Mouse (Mus musculus) forebrain, embryonic 14.5 days (tissue): ENCODE results near the gene Cela3b. TPM values are rescaled to one million over a fixed set of nuclear protein-coding genes. Genes with fewer than 3 reads are reported as not detected.
"Not testable (repeated sequence)": the region's sequence is repeated elsewhere in the genome, so short reads cannot be mapped to it uniquely, and the experiment has no call there.

Experiments used
- ATAC-seq: fragments of 200-750 bp; cut with Nextera tagmentation; 2 replicates; pipeline ENCODE4 v1.8.0; 2017; ENCODE audit warnings: mild to moderate bottlenecking, moderate library complexity
- DNase-seq: peaks from one replicate; pipeline ENCODE4 v3.0.0-alpha.2; 2015; ENCODE audit warnings: low spot score
- H3K27ac ChIP-seq: fragments of 300-500 bp; sonication (generic); 2 replicates; pipeline ENCODE4 v1.5.1; 2014; ENCODE audit warnings: low read depth, mild to moderate bottlenecking, control low read depth, low read length, moderate library complexity
- H3K27me3 ChIP-seq: fragments of 300-500 bp; sonication (generic); replicated peaks from 2 replicates; pipeline ENCODE4 v1.6.1; 2014; ENCODE audit warnings: low read length, control low read depth, mixed read lengths; ENCODE audit not compliant: control insufficient read depth, insufficient read depth
- H3K36me3 ChIP-seq: fragments of 300-500 bp; sonication (generic); 2 replicates; pipeline ENCODE4 v1.6.1; 2014; ENCODE audit warnings: low read length, control low read depth; ENCODE audit not compliant: control insufficient read depth, insufficient read depth
- H3K4me1 ChIP-seq: fragments of 300-500 bp; sonication (generic); 2 replicates; pipeline ENCODE4 v1.6.1; 2014; ENCODE audit warnings: antibody characterized with exemption, low read length, control low read depth; ENCODE audit not compliant: control insufficient read depth, insufficient read depth
- H3K4me2 ChIP-seq: fragments of 300-500 bp; sonication (generic); 2 replicates; pipeline ENCODE4 v1.6.1; 2014; ENCODE audit warnings: mild to moderate bottlenecking, control low read depth, low read length
- H3K4me3 ChIP-seq: fragments of 300-500 bp; sonication (generic); 2 replicates; pipeline ENCODE4 v1.5.1; 2014; ENCODE audit warnings: low read depth, low read length, control low read depth
- H3K9ac ChIP-seq: fragments of 300-500 bp; sonication (generic); 2 replicates; pipeline ENCODE4 v1.6.1; 2014; ENCODE audit warnings: mild to moderate bottlenecking, low read length, control low read depth, moderate library complexity
- H3K9me3 ChIP-seq: fragments of 300-500 bp; sonication (generic); replicated peaks from 2 replicates; pipeline ENCODE4 v1.6.1; 2016; ENCODE audit warnings: low read length, control low read depth, mixed read lengths; ENCODE audit not compliant: control insufficient read depth
- WGBS: fragments of 180-500 bp; shearing (Covaris S2); extraction: QIAGEN DNeasy Blood & Tissue Kit; methylation state at CpG from one replicate; pipeline ENCODE4 v1.1.7; 2014; 5-methylcytosine and 5-hydroxymethylcytosine counted together
- polyA plus RNA-seq: library from polyadenylated mRNA; unstranded; fragments of >200 nt; fragmentation: Nextera tagmentation; extraction: Ambion mirVana; gene quantifications from 2 replicates; pipeline ENCODE4 v1.2.1, GENCODE M21; 2014

Gene Cela3b
- polyA plus RNA-seq, 1 experiment from 2014 or later, result not detected

- no peak for ATAC-seq
- H3K4me2 ChIP-seq, result no peak overlapping the region
- H3K4me1 ChIP-seq, result peaks cover 10% of the 10 kb centered on the region
- no peak overlapping the region for H3K9ac ChIP-seq
- H3K27me3 ChIP-seq, result no peaks in the 10 kb centered on the region
- H3K27ac ChIP-seq, result no peak overlapping the region
- no peak overlapping the region for H3K4me3 ChIP-seq
- no peak for DNase-seq
- H3K9me3 ChIP-seq, result no peaks in the 10 kb centered on the region
- H3K36me3 ChIP-seq, result no peaks in the 10 kb centered on the region
- WGBS, result 92% methylated on average over 4 of the region's 4 CpGs
These were observed 15.5 kb upstream of the Cela3b start for GRCm38 (mm10) chr4:137445881-137446280.

- ATAC-seq, result peak; percentile 15; the same call in 1 of the 2 replicates
- Histone ChIP-seq H3K27me3 (no peaks in the 10 kb centered on the region), H3K9me3 (no peaks in the 10 kb centered on the region), H3K4me2 (no peak overlapping the region), H3K9ac (no peak overlapping the region), H3K4me3 (no peak overlapping the region), H3K36me3 (no peaks in the 10 kb centered on the region), H3K27ac (no peak overlapping the region), H3K4me1 (peaks cover 9% of the 10 kb centered on the region)
- 34% methylated on average over 5 of the region's 5 CpGs for WGBS
- DNase-seq, result peak; percentile 76
These were observed 13.3 kb upstream of the Cela3b start for GRCm38 (mm10) chr4:137443625-137444024.

DNA sequence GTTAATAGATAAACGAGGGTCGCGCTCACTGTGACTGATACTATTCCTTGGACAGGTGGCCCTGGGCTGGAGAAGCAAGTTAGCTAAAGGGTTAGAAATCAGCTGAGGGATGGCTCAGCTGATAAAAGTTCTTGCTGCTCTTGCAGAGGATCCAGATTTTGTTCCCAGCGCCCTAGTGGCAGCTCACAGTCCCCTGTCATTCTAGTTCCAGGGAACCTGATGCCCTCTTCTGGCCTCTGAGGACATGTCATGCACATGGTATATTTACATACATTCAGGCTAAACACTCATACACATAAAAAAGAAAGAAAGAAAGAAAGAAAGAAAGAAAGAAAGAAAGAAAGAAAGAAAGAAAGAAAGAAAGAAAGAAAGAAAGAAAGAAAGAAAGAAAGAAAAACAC lies 11.0 kb upstream of the Cela3b start:
- Histone ChIP-seq H3K4me1 (no peaks in the 10 kb centered on the region), H3K36me3 (no peaks in the 10 kb centered on the region), H3K27ac (no peak overlapping the region), H3K27me3 (no peaks in the 10 kb centered on the region), H3K9ac (no peak overlapping the region), H3K4me2 (no peak overlapping the region), H3K9me3 (no peaks in the 10 kb centered on the region), H3K4me3 (no peak overlapping the region)
- ATAC-seq (no peak), DNase-seq (no peak)
- 85% methylated on average over 4 of the region's 4 CpGs for WGBS

- WGBS, result 90% methylated on average over 8 of the region's 8 CpGs
- Histone ChIP-seq H3K9ac (no peak overlapping the region), H3K36me3 (no peaks in the 10 kb centered on the region), H3K4me2 (no peak overlapping the region), H3K27ac (no peak overlapping the region), H3K27me3 (no peaks in the 10 kb centered on the region), H3K4me1 (no peaks in the 10 kb centered on the region), H3K9me3 (no peaks in the 10 kb centered on the region), H3K4me3 (no peak overlapping the region)
- no peak for DNase-seq
- no peak for ATAC-seq
These were observed 8.5 kb upstream of the Cela3b start for GRCm38 (mm10) chr4:137438842-137439241.

GRCm38 (mm10) chr4:137436979-137437669 lies 6.8 kb upstream of the Cela3b start:
- Histone ChIP-seq H3K27ac (no peak overlapping the region), H3K4me1 (no peaks in the 10 kb centered on the region), H3K4me2 (no peak overlapping the region), H3K9me3 (no peaks in the 10 kb centered on the region), H3K4me3 (no peak overlapping the region), H3K27me3 (no peaks in the 10 kb centered on the region), H3K9ac (no peak overlapping the region), H3K36me3 (no peaks in the 10 kb centered on the region)
- ATAC-seq, result no peak
- DNase-seq, result no peak
- WGBS, result 89% methylated on average over 8 of the region's 8 CpGs

DNA sequence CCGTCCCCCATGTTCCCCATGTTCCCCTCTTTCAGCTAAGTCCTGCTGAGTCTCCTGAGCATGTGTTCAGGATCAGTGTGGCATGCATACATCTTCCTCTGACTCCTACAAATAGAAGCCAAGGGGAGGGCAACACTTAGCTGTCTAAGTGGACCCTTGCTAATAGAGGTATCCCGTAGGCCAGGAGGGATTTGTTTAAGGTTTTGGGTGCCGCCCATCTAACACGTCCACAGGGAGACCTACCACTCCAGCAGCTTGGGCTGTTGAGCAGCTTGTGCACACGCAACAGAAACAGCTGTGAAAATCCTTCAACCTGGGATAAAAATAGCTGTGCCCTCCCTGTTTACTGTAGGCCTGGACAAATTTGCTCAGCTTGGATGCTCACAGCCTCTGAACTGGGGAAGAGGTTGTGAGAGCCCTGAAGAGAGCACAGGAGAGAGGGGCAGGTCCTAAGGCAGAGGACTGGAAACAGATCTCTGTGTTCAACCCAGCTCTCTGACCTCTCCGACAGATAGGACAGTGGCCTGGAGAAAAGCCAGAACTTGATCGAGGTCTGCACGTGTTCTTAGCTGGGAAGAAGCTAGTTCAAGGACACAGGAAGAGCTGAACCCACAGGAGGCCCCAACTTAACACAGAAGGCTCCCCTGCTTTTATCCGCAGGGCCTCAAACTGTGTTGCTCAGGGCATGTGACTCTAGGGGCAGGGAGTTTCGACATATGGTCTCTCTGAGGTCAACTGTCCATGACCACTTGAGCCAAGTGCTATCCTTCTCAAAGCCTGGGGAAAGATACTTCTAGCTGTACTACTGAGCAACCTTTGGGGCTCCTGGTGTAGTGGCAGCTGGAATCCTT lies 2.6 kb upstream of the Cela3b start:
- not testable (repeated sequence) for H3K9me3 ChIP-seq, H3K27me3 ChIP-seq, ATAC-seq, H3K4me2 ChIP-seq, H3K27ac ChIP-seq, H3K9ac ChIP-seq, H3K4me3 ChIP-seq, H3K36me3 ChIP-seq, DNase-seq, H3K4me1 ChIP-seq
- 82% methylated on average over 10 of the region's 10 CpGs for WGBS

GRCm38 (mm10) chr4:137417712-137418564 lies 12.4 kb downstream of the Cela3b start:
- WGBS, result 78% methylated on average over 11 of the region's 11 CpGs
- no peak overlapping the region for H3K4me2 ChIP-seq
- no peak overlapping the region for H3K4me3 ChIP-seq
- no peaks in the 10 kb centered on the region for H3K36me3 ChIP-seq
- no peak overlapping the region for H3K9ac ChIP-seq
- no peak overlapping the region for H3K27ac ChIP-seq
- DNase-seq (no peak), ATAC-seq (no peak)
- no peaks in the 10 kb centered on the region for H3K9me3 ChIP-seq
- H3K27me3 ChIP-seq, result no peaks in the 10 kb centered on the region
- no peaks in the 10 kb centered on the region for H3K4me1 ChIP-seq

GRCm38 (mm10) chr4:137414936-137415335 lies 15.4 kb downstream of the Cela3b start:
- no peak for DNase-seq
- H3K4me3 ChIP-seq, result no peak overlapping the region
- H3K27me3 ChIP-seq, result no peaks in the 10 kb centered on the region
- H3K4me2 ChIP-seq, result no peak overlapping the region
- no peaks in the 10 kb centered on the region for H3K36me3 ChIP-seq
- H3K27ac ChIP-seq, result no peak overlapping the region
- H3K9ac ChIP-seq, result no peak overlapping the region
- no peaks in the 10 kb centered on the region for H3K9me3 ChIP-seq
- ATAC-seq, result no peak
- 82% methylated on average over 1 of the region's 1 CpGs for WGBS
- H3K4me1 ChIP-seq, result no peaks in the 10 kb centered on the region
